Mouse (Mus musculus): Measurements from ENCODE around the gene Asic2. TPM values are rescaled to one million over a fixed set of nuclear protein-coding genes. Genes with fewer than 3 reads are reported as not detected.

Gene Asic2
- polyA plus RNA-seq, 1 experiment: 1.2 TPM

DNA sequence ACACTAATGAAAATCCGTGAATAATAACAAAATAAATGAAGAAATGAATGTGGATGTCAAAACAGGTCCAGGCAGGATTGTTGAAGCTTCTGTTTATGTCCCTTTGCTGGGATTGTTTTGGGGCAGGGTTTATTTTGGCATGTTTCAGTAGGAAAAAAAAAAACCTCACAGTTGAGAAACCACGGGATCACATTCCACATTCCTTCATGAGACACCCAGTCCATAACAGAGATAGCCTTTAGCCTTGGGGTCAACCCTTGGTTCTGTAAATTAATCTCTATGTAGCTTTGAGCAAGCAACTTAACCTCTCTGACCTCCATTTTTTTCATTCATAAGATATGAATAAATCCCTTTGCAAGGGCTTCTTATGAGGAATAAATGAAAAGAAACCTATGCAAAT, 127.3 kb downstream of the Asic2 start:
- DNase-seq (ENCODE audit: low spot score): no peak

DNA sequence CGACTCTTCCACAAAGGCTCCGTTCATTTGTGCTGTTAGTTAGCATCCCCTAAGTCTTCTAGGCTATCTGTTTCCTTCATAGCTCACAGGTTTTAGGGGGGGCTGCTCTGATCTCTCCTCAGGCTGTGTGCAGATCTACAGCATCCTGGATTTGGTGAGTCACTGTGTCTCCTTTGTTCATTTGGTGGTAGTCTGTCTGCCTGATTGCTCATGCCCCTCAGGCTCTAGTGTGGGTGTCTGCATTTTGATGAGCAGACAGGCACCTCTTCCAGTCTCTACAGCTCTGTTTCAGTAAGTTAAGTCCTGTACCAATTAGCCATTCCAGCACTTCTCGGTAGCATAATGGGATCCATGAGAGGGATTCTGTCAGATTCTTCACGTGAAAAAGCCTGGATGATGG, 129.8 kb downstream of the Asic2 start:
- no peak for DNase-seq (ENCODE audit: low spot score)

DNA sequence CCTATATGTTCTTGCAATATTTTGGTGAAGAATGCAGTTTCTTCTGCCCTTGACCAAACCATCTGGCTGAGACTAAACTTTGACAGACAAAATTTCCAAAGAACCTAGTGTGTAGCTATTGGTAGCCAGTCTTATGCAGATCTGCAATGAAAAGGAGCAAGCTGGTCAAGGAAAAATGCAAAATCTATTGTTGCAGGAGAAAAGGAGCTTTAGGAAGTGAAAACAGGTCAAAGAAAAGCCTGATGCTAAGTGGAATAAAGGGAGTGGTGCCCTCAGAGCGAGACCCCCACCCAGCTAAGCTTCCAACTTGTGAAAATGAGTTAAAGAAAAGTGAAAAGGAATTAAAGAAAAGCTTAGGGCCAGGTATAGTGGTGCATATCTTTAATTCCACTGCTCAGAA, 135.9 kb downstream of the Asic2 start:
- DNase-seq (ENCODE audit: low spot score): no peak

DNA sequence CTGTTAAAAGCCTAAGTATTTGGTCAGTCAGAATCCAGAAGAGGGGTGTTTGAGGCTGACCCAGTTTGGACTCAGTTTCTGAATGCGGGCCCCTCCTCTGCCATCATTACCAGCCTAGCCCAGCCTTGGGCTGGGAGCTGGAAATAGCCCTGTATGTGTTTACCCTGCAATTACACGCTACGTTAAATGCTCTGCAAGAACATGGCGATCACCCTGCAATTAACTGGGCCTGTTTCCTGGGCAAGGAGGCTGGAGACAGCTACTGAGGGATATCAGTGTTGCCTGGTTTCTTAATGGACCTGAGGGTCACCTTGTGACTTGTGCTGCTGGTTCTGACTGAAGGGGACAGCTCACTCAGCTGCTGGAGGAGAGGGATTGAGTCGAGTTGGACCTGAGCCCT, 151.7 kb downstream of the Asic2 start:
- no peak for DNase-seq (ENCODE audit: low spot score)

DNA sequence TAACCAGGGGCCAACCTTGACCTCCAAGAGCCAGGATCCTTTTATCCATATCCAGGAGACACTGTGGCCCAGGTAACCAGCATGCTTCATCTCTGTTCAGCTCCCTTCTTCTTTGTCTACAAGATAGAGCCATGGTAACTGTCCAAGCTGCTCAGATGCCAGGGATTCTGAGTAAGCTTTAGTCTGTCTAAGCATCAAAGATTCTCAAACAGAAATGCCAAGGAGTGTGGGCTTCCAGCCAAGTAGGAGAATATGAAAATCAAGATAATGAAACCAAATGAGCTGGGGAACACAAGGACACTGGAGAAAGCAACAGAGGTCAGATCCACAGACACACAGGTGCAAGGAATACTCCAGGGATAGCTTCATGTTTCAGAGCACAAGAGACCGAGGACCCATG, 153.4 kb downstream of the Asic2 start:
- no peak for DNase-seq (ENCODE audit: low spot score)

DNA sequence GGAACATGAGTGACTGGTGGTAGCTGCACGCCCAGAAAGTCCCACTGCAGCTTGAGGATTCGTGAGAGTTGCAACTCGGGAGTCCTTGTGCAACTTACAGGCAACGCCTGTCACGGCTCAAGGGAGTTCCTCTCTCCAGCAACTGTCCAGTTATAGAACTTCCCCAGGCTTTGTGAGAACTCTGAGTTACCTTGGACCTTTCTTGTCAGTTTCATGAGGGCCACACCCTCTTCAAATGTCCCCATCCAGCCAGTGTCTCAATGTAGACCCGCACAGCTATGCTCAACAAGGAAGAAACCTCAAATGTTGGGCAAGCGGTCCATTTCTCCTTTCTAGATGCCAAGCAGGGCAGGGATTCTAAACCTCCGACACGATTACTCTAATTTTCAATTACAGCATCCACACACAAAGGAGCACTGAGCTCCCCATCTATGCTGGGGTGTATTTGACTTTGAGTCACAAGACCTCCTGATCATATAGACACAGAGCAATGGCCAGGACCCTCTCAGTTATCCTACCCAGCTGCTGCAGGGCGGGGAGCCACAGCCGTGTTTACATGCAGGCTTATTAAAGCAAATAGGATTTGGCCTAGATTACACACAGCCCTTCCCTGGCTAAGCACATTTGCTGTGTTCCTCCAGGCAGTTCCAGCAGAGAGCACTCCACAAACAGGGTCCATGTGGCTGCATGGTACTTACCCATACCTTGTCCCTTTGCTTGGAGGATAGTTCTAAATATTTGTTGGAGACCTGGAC, 161.2 kb downstream of the Asic2 start:
- no peak for DNase-seq (ENCODE audit: low spot score)

DNA sequence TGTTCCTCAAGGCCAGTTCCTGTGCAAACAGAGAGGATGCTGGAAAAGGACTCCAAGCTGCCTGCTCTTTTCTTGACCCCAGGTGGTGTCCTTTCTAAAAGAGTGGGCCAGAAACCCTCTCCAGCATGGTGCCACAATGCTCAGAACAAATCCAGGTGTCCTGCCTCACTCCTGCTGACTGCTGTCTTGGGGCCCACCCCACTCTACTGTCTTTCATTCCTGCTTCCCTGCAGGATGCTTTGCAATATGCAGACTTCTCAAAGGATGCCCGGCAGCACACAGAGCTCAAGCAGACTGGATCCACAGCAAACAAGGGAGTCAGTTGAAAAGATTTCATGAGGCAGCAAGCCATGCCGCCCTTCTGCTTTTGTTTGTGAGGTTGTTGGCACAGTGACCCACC, 164.7 kb downstream of the Asic2 start:
- no peak for DNase-seq (ENCODE audit: low spot score)

DNA sequence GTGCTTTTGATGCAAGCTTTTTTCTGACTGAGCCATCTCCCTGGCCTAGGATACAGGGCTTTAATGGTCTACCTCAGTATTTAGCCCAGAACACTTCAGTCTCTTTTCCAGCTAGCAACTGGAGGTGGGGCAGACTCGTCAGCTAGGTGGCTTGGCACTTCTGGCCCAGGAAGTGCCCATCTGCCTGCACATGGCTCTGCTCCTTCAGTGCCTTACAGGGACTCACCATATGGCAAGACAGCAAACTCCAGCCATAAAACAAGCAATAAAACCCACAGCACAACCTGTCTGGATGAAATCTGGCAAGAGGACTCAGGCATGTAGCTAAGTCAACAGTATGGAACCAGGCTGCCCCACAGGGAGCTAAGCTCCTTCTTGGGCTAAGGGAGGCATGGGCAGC, 165.6 kb downstream of the Asic2 start:
- no peak for DNase-seq (ENCODE audit: low spot score)

DNA sequence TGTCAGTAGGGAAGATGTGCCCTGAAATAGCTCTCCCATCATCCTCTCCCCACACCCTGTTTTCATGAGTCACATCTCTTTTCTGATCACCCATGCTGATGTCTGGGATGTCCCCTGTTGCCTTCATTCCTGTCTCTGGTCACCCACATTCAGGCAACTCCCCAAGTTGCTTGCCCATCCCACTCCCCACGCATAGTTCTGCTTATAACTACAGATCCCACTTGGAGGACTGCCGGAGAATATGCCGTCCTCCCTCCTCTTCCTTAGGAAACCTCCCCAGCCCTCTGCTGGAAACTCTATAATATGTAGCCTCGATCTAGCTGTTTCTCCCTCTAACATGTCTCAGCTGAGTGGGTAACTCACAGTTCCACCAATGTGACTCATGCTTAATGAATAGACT, 167.4 kb downstream of the Asic2 start:
- no peak for DNase-seq (ENCODE audit: low spot score)

DNA sequence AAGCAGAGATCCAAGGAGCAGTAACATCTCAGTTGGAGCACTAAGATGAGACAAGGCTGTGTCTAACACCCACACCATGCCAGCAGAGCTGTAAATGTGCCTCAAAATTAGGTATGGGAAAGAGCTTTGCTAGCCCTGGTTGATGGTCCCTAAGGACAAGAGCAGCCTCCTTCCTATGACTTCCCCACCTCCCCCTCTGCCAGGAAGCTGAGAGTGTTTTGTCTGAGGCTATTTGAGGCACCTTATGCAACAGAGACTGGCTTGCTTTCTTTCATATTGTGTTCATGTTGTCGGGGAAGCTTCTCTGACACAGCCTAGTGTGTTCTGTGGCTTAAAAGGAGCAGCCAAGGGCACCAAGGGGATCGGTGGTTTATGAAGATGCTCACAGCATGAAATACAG, 174.7 kb downstream of the Asic2 start:
- no peak for DNase-seq (ENCODE audit: low spot score)

DNA sequence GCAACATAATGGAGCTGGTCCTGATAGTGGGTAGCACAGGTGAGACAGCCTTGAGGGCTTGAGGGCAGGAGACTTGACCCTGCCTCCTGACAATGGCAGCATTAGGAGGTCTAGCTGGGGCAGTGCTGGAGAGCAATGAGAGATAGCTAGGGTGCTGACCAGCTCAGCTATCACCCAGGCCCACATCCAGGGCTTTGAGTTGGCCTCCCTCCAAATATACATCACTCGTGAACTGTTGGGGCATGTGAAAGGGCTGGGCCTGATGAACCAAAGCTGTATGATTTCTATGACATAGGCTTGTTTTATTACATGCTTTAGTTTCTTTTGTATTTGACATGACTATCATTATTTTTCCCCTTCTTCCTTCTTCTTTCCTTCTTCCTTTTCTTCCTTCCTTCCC, 176.7 kb downstream of the Asic2 start:
- DNase-seq (ENCODE audit: low spot score): no peak

DNA sequence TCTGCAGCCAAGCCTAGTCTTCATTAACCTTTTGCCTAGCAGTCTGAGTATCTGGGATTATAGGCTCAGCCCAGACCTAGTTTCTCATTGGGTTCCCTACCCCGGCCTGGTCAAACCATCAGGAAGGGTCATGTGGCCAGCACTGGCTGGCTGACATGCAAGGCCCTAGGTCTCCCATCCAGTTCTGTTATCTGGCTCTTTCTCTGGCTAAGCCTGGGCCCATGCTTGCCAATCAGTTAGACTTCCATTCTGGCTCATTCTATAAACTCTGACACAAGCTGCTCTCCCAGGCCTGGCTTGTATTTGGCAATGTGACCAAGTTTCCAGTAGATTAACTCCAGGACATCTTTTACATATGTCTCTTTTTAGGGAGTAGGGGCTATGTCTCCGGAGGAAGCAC, 187.7 kb downstream of the Asic2 start:
- DNase-seq (ENCODE audit: low spot score): no peak

DNA sequence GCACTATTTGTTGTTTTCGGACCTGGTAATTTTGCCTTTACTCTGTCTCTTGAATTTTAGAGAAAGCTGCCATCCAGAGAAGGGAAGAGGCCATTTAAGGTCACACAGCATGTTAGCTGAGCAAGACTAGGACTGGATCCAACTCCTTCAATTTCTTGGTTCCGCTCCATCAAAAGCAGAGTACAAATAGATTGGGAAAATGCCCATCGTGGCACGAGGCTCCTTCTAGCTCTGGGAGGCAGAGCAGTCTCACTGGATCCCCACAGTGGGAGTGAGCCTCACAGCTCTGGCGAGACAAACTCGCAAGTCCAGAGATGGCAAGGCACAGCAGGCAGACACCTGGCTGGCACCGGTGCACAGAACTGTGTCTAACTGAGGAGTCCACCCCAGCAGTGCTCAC, 188.4 kb downstream of the Asic2 start:
- DNase-seq (ENCODE audit: low spot score): no peak

DNA sequence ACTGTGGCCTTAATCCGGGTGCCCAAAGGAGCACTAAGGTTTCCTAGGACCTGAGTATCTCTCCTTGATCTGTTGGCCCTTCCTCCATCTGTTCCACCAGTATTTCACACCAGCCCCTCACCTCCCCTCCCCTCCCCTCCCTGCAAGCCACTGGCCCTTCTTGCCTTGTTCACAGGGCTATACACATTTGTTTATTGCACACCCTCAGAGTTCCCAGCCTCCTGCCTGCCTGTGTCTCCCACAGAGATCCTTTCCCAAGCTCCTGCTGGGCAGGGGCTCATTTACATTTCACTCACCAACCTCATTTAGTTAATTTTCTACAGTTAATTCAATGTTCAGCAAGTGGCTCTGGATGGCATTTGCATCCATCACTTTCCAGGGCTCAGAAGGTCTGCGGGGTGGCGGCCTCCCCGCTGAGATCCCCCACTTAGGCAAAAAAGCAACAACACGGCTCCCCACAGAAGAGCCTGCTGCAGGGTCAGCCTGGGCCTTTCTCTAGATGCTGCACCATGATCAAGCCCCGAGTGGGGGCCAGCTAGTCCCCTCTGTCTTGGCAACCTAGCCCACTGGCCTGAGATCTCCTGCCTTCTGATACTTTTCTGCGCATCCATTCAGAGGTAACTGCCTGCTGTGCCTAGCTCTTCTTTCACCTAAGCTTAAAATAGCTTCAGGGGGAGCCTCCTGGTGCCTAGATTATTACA, 196.9 kb downstream of the Asic2 start:
- no peak for DNase-seq (ENCODE audit: low spot score)

DNA sequence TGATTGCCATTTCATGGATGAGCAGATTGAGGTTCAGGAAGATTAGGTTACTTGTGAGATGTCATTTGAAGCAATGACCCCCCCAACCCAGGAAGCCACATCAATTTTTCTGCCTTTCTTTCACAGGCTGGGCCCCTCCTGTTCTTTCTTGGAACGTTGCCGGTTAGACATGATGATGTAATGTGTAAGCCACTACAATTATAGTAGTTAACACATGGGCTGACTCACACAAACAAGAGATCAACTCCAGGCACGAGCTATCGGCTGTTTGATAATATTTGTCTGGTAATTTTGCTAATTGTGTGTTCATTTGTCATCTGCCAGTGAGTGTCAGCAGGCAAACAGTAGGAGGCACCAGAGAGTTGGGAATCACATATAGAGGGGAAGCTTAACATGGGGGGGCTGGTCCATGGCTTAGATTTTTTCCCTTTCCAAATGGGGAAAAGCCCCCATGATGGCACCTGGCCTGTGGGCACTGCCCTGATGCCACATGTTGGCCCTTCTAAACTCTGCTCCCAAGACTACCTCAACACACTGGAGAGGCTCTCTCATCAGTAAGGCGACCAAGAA, 198.5 kb downstream of the Asic2 start:
- no peak for DNase-seq (ENCODE audit: low spot score)

DNA sequence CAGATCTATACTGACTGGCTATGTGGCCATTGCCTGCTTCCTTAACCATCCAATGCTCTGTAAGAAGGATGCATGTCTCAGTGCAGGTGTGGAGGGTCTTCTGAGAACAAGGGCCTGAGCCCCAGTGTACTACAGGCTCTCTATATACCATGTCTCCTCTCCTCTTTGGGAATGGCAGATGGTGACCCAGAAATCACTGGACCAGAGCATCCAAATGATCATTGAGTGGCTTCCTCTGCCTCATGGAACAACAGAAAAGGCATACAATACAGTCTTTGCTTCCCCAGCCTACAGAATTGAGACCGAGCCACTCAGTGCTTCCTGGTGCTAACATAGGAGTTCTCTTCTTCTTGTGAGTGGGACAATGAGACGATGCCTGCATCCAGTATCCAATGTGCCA, 200.0 kb downstream of the Asic2 start:
- DNase-seq (ENCODE audit: low spot score): no peak

DNA sequence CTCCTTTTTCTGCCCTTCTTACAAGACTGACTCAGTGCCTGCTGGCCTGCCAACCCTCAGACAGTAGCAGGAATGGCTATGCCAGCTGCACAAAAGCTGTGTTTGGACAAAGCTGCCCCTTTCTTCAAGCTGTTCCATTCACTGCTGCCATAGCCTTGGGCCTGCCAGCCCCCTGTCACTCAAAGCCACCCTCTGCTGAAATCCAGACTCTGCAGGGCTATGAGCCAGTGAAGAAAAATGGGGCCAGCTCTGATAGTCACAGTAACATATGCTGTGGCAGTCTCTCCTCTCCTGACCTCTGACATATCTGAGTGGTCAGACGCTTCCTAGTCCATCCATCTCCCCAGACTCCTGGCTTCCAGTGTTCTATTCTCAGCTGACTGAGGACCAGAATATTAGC, 200.5 kb downstream of the Asic2 start:
- DNase-seq (ENCODE audit: low spot score): no peak

DNA sequence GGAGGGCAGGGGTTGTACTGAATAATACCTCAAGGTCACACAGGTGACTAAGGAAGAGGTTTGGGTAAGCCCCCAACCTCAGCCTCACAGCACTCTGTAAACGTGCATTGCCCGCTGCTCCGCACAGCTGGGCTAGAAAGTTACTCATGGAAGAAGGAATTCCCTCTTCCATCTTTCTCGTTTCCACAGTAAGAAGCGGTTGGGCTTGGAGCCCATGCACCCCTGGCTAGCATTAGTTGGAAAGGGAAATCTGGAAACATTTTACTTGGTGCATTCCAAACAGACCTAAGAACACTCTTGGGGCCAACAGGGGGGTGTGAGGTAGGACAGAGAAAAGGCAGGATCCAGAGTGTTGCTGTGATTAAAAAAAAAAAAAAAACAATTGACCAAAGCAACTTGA, 203.0 kb downstream of the Asic2 start:
- DNase-seq (ENCODE audit: low spot score): no peak

DNA sequence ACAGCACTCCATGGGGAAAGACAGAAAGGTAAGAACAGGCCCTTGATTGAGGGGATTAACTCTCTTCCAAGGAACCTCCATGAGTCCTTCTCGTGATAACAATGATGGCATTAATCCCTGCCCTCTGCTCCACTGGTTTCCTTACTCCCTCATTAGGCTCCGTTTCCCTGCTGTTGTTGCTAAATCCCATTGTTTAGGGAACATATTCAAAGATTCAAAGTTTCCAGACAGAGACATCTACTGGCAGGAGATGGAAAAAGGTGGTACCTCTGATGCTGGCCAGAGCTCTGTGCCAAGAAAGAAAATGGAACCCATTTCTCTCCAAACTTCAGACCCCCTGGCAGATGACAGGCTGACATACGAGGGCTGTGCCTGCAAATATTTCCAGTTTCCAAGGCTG, 203.5 kb downstream of the Asic2 start:
- DNase-seq (ENCODE audit: low spot score): no peak

DNA sequence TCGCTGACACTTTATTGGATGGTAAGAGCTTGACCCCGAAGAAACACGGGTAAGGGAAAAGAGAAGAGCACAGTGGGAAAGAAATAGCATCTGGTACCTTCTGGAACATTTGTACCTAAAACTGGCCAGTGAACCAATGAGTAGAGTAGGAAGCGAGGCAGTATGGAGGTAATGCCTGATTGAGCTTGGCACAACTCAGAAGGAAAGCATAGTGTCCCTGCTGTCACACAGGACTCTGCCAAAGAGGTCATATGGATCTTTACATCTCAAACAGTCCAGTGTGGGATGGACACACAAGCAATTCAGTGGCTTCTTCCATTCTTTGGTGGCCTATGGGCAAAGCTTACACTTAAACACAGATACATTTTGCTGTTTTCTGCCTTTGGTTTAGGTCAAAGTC, 211.0 kb downstream of the Asic2 start:
- no peak for DNase-seq (ENCODE audit: low spot score)

DNA sequence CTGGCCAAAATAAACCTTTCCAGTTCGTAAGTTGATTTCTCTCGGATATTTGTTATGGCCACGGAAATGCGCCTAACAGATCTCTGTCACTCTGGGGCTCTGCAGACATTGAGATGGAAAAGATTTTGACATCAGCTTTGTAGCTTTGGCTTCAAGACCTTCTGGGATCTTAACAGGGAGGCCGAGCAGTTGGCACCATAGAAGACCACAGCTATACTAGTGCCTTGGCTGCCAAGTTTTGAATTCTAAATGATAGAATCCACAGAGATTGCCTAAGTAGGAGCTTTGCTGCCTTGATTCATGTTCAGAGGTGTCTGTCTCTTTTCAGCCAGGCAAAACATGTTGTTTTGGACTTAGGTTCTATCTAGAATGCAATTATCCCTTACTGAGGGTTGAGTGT, 217.4 kb downstream of the Asic2 start:
- DNase-seq (ENCODE audit: low spot score): no peak

DNA sequence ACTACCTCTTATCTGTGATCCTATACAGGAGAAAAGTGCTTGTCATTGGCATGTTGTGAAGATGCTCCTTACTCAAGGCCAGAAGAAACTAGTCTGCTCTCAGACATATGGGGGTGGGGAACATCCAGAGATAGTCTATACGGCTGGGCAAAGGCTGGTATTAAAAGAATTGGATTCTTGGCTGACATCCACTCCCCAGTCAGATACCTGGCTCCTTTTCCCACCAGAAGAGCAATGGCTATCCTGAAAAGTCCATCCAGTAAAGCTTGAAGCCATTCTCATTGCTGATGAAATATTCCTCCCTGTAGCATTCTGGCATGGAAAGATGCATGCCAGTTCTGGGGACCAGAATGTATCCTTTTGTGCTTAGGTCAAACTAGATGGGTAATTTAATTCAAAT, 218.2 kb downstream of the Asic2 start:
- no peak for DNase-seq (ENCODE audit: low spot score)

DNA sequence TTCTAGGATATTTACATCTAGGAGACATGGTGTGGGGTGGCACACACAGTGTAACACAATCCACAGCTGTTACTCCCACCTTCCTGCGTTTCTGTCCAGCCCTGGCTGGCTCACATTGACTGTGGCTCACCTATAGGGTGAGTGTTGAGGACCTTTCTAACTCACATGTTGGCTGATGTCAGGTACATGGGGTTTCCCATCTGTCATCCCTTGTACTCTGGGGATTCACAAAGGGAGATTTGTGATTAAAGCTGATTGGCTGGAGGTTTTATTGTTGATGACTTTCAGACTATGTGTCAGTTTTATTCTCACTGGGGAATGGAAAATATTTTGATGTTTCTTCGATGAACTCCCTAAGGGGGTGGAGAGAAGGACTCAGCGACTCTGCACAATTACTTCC, 229.3 kb downstream of the Asic2 start:
- DNase-seq (ENCODE audit: low spot score): no peak

Measured in urinary bladder, adult 2 months (tissue).